Mouse (Mus musculus) hematopoietic stem cell, adult 5-6 weeks (primary cell): ENCODE data around the gene Hoxb6. TPM values are rescaled to one million over a fixed set of nuclear protein-coding genes. Genes with fewer than 3 reads are reported as not detected.

ENCODE experiments used
- ATAC-seq, 2 experiments: fragments of 125-278 bp in 1 of 2; replicated peaks in 1 of 2; 2 replicates each; pipeline ENCODE4 v1.8.0; 2016 to 2017; ENCODE audit warnings: inconsistent platforms in 2 of 2, mild to moderate bottlenecking in 2 of 2, moderate number of reproducible peaks in 2 of 2, low read depth in 1 of 2, moderate TSS enrichment in 1 of 2; ENCODE audit not compliant: low FRiP score in 2 of 2, poor library complexity in 2 of 2, severe bottlenecking in 2 of 2, insufficient read depth in 1 of 2, low TSS enrichment in 1 of 2
- total RNA-seq: library from RNA; stranded (forward); fragments of 172-1452, 232-1000 nt; gene quantifications from 2 replicates; pipeline ENCODE4 v1.2.3, GENCODE M21; 2017

Hoxb6 gene
- total RNA-seq, 1 experiment from 2014 or later: 1.2 TPM

DNA sequence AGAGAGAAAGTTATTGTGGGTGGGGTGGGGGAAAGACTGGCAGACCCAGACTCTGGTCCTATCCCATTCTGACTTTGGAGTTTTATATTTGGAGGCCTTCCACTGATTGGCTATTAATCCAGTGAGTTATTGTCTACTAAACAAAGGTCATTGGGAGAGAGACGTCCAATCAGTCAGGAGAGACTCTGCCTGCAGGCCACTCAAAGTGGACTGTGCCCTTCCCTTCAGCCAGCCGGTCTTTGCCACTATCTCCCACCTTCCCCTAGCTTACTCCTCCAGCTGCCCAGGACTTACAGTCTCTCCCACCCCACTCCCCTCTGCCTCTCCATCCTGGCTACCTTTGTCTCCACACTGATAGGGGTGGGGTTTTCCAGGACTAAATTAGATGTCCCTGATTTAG is 44.3 kb downstream of the Hoxb6 start:
- ATAC-seq: no peak

DNA sequence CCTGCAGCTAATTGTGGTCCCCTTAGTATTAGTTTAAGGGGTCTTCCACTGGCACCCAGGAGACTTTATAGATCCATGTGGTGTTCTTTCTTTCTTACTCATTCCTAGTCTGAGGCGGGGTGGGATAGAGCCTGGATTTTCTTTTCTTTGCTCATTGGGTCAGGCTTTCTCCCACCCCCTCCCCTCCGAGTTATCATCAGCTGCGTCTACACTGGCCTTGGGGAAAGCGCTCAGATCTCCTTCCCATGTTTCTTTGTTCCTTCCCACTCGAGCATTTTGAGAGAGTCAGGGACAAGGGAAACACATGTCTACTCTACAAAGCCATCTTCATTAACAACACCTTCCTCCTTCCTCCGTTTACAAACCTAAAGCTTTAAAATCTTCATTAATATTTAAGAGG is 44.8 kb downstream of the Hoxb6 start:
- ATAC-seq: no peak

DNA sequence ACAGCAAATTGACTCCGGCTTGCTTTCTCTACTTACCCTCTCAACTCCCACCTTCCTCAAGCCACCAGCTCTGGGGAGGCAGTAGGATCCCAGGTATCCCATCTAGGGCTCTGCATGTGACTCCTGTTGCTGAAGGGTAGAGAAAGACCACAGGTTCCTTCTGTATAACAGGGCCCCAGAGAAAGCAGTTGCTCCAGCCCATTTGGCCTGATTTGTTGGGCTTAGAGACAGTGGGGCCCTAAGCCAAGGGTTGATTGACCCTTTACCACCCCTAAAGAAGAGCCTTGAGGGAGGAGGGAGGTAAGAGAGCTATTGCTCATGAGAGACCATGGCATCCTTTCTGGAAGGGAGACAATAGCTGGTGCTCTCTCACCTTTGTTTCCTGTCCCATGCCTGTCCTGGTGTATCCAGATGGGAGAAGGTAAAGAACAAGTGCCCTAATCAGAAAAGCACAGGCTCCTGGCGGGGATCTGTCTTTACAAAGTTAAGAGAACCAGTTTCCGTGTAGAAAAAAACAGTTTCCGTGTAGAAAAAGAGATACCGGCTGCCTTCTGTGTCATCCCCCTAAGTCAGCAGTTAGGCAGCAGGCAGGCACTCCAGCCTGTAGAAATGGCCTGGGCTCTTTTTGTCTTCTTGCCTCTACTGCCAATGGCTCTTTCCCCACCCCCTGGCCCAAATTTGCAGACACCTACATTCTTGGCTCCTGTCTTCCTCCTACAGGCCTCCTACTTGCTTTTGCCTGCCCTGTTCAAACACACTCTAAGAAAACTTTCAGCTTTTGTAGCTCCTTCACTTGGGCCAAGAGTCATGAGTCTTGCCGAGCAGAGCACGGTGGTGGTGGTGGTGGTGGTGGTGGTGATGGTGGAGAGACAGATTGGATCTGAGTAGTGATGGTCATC is 46.9 kb downstream of the Hoxb6 start:
- no peak for ATAC-seq

DNA sequence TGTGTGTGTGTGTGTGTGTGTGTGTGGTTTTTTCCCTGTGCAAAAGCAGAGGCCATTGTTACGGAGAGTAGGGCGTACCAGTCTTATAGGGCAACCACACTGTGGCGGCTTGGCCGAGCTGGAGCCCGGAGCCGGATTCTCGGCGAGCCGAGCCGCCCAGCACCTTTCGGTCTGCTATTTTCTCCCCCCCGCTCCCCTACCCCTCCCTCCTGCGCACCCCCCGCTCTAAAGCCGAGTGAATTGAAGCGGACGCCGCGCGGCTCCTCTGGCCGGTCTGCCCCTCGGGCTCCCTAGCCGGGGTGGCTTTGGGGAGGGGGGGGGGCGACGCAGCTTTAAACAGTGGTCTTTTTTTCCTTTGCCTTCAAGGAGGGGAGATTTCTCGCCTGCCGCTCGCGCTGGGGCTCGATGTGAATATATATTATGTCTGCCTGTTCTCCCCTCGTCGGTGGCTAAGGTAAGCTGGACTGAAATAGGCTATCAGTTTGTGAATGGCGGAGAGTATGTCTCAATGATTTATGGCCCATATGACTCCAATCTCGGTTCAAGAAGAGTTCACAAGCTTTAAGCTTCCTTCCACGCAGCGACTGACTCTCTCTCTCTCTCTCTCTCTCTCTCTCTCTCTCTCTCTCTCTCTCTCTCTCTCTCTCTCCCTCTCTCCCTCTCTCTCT is 48.6 kb downstream of the Hoxb6 start:
- ATAC-seq: 0 out of 4 replicates have a peak, but pooled peaks have one; percentile 12 to 29

DNA sequence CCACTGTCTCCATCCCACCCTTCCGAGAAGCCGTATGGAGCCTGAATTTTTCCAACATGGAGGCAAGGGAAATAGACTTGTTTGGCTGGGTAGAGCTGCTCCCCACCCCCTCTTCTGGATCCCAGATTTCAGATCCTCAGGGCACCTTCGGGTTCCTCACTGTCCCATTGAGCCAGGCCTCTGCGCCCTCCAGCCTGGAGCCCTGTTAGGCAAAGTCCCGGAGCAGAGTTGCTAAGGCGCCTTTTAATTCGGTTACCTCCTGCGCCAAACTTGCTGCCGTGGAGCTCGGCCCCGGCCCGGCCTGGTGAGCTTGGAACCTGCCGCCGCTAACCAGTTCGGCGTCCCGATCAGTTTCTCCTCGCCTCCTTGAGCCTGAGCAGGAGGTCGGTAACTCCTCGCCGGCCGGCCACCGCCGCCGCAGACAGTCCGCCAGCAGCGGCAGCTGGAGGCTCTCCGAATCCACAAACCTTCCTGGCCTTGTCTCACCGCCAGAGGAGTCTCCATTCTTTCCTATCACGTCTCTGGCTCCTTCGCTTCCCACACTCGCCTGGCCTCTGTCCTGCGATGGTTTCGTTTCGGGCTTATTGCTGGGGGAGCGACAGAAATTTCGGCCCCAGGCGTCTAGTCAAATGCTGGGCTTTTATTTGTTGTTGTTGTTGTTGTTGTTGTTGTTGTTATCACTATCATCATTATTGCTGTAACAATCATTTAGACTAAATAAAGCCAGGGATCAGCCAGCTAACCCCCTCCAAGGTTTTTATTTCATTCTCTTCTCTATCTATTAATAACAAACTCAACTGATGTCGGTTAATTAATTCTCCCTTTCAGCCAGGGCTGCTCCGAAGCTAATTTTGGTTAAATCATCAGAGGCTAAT is 49.7 kb downstream of the Hoxb6 start:
- no peak for ATAC-seq

DNA sequence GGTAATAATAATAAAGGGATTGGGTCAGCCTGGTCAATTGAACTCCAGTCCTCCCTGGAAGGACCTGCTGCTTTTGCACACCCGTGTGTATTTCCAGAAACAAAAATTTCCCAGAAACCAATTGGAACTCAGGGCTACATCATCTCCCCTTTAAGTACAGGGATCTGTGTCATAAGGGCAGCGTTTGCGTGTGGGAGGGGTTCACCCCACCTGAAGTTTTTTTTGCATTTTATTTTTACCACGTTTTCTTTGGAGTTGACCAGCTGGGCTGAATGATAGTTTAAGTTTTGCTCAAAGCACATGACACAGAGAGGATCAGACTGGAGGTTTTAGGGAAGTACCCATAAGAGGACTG is 50.3 kb downstream of the Hoxb6 start:
- no peak for ATAC-seq

DNA sequence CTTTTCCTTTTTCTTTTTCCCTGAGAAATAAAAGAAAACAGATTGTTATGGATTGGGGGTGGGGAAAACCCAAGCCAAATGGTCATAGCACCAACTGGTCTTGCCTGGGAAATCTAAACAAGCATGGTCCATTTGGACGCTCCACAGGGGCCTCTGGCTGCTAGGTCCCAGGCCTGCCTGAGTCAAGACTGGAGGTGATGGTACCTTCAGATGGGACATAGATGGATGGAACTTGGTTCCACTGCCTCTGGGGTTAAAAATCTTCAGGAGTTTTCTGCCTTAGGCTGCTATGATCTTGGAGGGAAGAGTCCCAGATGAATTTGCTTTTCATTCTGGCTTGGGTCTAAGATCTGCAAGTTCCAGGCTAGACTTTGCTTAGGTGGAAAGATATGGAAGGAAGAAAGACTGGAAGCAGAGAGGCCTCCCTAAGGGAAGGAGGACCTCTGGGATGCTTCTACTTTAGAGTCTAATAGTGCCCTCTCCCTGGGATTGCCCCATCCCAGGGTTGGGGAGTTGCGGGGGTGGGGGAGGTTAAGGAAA is 51.0 kb downstream of the Hoxb6 start:
- ATAC-seq: no peak

DNA sequence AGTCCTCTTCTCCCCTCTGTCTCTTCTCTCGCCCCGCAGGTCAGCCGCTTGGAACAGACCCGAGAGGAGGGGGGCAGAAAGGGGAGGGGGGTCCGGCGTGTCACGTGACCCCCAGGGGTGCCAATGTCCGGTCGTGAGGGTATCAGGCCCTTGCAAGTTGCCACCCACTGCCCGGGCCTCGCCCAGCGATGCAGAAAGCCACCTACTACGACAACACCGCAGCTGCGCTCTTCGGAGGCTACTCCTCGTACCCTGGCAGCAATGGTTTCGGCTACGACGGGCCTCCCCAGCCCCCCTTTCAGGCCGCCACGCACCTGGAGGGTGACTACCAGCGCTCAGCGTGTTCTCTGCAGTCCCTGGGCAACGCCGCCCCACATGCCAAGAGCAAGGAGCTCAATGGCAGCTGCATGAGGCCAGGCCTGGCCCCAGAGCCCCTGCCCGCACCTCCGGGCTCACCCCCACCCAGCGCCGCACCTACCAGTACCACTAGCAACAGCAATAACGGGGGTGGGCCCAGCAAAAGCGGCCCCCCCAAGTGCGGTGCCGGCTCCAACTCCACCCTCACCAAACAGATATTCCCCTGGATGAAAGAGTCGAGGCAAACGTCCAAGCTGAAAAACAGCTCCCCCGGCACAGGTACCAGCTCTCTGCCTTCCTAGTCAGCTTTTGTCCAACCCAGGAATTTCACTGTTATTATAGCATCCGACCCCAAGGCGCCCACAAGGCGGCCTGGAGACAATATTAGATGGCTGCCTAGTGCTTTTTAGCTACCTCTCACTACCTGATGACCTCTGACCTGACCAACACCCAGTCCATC is 52.0 kb downstream of the Hoxb6 start:
- ATAC-seq: no peak

DNA sequence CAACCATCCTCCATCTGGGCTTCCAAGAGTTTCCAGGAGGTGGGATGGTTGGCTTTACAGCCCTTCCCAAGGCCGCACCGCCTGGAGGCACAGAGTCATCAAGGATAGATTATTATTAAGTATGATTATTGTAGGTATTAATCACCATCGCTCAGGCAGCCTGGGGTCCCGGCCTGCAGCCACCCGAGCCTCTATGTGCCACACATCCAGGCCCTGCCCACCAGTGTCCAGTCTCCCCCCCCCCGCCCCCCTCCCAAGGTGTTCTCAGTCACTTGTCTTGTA is 52.5 kb downstream of the Hoxb6 start:
- no peak for ATAC-seq

DNA sequence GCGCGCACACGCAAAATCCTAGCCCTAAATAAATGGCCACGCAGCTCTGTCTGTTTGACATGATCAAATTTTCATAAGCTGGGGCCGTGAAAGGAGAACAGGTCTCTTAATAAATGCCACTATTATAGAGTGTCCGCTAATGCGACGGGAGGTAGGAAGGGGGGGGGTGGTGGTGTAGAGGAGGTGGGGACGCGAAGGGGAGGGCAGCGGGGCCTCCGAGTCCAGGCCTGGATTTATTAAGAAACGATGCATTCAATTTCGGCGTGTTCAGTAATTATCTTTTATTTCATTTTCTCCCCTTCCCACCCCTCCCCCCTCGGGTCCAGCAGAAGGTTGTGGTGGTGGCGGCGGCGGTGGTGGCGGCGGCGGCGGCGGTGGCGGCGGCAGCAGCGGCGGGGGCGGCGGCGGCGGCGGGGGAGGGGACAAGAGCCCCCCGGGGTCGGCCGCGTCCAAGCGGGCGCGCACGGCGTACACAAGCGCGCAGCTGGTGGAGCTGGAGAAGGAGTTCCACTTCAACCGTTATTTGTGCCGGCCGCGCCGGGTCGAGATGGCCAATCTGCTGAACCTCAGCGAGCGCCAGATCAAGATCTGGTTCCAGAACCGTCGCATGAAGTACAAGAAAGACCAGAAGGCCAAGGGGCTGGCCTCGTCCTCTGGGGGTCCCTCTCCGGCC is 53.1 kb downstream of the Hoxb6 start:
- no peak for ATAC-seq

DNA sequence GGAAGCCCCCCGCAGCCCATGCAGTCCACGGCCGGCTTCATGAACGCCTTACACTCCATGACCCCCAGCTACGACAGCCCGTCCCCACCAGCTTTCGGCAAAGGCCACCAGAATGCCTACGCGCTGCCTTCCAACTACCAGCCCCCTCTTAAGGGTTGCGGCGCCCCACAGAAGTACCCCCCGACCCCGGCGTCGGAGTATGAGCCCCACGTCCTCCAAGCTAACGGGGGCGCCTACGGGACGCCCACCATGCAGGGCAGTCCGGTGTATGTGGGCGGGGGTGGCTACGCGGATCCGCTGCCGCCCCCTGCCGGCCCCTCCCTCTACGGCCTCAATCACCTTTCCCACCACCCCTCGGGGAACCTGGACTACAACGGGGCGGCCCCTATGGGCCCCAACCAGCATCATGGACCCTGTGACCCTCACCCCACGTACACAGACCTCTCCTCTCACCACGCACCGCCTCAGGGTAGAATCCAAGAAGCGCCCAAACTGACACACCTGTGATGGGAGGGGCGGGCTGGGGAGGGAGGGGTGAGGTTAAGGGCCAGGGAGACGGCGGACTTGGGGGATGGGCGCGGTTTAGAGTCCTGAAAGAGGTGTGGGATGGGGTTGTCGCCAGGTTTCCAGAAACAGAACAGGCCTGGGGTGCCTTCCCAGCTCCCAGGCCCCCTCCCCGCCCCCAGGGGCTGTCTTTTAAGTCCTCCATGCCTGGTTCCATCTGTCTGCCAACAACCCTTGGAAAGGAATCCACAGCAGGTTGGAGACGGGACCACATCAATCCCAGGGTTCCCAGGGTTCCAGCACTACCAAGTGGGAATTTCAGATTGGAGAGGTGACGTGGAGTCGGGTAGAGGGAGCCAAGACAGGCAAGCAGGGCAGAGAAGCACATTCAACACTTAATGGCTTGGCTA is 53.9 kb downstream of the Hoxb6 start:
- no peak for ATAC-seq

DNA sequence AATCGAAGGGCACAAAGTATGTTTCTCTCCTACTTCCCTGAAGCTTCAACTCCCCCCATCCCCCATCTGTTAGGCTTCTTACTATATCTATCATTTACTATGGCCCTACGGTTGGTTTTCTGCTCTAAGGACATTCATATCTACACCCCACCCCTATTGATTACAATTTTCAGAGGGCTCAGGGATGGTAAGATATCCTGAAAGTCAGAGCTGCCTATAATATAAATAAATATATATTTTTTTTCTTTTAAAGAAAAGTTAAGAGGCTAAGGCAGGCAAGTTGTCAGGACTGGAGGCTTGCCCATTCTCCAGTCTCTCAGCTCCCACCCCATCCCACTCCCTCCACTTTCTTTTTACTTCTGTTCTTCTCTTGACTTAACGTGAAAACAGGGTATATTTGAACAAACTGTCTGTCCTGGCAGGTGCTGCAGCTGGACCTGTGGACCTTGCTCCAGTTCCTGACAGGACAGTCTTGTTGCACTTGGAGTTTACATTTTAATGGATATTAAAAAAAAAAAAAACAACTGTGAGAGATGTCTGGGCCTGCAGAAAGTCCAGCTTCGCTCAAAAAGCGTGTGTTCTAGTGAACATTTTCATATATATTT is 54.7 kb downstream of the Hoxb6 start:
- ATAC-seq: no peak

DNA sequence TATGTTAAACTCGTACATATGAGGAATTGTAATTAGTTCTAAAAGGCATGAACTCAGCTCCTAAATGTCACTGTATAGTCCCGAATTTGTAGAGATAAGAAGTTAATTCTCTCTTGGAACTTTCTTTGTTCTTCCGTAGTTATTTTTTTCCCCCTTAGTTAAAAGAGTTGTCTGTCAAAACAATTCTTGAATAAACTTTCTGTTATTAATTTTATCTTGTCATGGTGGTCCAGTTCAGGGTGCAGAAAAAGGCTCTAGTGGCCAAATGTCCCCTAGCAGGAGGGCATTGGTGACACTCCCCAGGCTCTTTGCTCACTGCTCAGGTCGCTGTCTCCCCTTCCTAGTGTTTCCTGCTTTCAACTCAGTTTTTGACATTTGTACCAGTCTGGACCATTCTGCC is 55.4 kb downstream of the Hoxb6 start:
- no peak for ATAC-seq

DNA sequence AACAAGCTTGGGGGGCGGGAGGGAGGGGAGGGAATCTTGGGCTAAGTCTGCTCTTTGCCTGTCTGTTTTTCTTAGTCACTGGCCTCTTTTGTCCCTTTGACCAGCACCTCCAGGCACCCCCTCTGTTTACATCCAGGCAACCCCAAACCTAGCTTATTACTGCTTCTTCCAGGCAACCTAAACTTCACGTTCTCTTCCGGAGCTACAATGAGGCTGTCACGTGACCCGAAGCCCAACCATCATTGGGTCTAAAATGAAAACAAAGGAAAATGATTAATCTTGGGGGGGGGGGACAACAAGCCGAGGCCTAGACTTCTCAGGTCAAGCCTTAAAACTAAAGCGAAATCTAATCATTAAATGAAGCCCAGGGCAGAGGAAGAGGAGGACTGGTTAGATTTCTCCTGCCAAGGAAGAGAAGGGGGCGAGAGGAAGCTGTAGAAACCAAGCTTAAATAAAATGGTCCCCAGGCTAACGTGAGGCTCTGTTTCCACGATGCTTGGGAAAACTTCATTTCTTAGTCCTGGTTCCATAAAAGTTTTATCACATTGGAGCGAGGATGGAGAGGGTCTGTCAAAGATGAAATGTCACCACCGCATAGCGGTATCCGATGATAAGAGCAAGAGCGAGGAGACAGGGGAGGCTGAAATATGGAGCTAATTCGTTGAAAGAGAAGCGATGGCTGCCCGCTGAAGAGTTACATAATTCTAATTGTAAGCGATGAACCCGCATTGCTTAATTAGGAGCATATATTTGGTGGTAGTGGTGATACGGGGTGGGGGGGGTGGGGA is 56.1 kb downstream of the Hoxb6 start:
- no peak for ATAC-seq

DNA sequence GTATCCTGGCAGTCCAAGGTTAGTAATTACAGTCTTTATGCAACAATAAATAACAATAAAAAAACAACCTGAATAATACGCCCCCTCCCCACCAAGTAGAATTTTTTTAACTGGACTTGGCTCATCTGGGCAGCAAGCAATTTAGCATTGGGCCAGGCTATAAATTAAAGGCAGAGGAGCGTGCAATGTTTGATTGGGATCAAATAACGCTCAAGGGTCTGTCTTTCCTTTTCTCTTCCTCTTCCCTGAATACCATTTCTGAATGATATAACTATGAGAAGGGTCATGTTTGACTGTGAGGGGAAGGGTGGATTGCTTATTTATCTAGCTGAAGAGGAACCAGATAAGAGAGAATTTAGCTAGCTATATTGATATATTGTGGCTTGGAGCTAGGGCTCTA is 56.7 kb downstream of the Hoxb6 start:
- no peak for ATAC-seq
